Mouse (Mus musculus) heart, adult 8-10 months (tissue): ENCODE measurements around the gene Eif4h. TPM values are rescaled to one million over a fixed set of nuclear protein-coding genes. Genes with fewer than 3 reads are reported as not detected.

Experiments
- DNase-seq: peaks from one replicate; pipeline ENCODE4 v3.0.0; 2022; ENCODE audit warnings: low spot score
- total RNA-seq, 4 experiments: library from RNA; stranded (reverse); gene quantifications; 2 replicates each; pipeline ENCODE4 v1.2.4; 2022

Gene Eif4h
- total RNA-seq, 4 experiments from 2014 or later: 124 to 141 (median 129) TPM

DNA sequence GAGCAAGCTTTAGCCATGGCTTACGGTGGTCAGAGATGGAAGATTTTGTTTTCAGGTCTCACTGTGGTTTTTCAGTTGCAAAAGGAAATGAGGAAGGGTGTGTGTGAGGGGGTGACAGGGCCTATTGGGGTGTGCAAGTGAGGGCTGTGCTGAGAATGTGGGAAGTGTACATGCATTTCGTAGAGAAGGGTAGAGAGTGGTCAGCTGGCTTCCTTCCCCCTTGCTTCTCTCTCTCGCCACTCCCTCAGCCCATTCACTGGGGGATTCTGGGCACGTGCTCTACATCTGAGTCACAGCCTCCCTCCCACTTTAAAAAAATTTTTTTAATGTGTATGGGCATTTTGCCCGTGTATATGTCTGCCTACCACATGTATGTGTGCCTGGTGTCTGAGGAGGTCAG lies 32.2 kb downstream of the Eif4h start:
- DNase-seq: no peak

DNA sequence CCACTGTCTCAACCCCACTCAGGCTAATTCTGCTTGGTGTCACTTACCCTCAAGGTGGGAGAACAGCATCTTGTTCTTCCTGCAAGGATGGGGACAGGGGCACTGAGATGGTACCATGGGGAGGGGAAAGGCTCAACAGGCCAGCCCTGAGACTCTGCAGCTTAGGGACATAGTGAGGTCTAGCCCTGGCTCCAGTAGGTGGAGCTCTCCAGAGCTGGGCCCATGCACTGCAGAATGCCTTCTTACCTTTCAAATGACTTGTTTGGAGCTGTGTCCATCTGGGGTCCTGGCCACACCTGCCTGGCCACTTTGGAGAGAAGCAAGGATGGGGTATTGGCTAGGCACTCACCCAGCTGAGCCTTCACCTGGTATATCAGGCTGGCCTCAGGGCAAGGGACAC lies 33.0 kb downstream of the Eif4h start:
- no peak for DNase-seq

DNA sequence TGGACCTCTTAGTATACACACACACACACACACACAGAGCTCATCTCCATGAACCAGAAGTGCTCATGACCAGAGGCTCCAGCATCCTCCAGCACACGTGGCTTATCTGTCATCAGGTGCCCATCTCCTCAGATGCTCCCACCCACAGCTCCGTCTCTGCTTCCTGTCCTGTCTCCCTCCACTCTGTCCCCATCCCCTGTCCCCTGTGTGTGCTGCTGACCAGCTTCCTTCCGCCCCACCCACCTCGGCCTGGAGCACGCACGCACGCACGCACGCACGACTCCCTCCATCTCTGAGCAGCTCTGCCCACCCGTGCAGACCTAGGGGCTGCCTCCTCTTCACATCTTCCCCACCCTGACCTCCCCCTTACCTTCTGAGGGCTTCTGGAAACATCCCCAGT lies 34.9 kb downstream of the Eif4h start:
- DNase-seq: no peak

GRCm38 (mm10) chr5:134597711-134598110 lies 41.6 kb downstream of the Eif4h start:
- peak; percentile 13 for DNase-seq

DNA sequence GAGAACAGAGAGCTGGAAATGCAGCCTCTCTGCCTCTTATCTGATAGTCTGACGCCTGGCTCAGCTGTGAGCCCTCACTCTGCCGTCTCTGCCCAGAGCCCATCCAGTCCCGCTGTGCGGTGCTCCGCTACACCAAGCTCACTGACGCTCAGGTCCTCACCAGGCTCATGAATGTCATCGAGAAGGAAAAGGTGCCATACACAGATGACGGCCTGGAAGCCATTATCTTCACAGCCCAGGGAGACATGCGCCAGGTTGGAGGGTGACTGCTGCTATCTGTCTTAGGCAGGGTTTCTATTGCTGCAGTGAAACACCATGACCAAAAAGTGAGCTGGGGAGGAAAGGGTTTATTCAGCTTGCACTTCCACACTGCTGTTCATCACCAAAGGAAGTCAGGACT lies 46.2 kb downstream of the Eif4h start:
- no peak for DNase-seq

GRCm38 (mm10) chr5:134592026-134592581 lies 47.2 kb downstream of the Eif4h start:
- DNase-seq: no peak

GRCm38 (mm10) chr5:134589900-134590299 lies 49.4 kb downstream of the Eif4h start:
- DNase-seq: no peak

DNA sequence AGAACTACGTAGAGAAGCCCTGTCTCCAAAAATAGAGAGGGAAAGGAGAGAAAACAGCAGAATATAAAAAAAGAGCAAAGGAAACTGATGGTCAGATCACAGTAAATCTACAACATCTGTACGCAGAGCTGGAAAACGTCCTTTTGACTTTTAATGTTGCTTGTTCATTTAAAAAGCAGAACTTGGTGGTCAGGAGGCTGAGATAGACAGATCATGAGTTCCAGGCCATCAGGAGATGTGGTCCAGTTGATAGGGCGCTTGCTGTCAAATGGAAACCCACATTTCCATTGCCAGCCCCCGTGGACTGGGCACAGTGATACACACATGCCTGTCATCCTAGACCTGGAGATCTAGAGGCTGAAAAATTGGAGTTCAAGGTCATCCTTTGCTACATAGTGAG lies 54.5 kb downstream of the Eif4h start:
- no peak for DNase-seq

DNA sequence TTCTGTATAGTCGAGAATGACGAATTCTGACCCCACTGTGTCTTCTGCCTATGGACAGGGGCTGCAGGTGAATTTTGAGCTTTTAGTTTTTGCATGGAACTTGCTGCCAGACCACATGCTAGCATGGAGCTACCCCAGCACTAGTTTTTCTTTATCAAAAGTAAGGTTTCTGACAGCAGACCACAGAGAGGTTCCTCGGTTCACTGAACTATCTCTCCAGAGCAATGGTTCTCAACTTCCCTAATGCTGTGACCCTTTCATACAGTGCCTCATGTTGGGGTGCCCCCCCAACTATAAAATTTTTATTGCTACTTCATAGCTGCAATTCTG lies 55.4 kb downstream of the Eif4h start:
- DNase-seq: no peak

GRCm38 (mm10) chr5:134583006-134583883 lies 56.0 kb downstream of the Eif4h start:
- no peak for DNase-seq

DNA sequence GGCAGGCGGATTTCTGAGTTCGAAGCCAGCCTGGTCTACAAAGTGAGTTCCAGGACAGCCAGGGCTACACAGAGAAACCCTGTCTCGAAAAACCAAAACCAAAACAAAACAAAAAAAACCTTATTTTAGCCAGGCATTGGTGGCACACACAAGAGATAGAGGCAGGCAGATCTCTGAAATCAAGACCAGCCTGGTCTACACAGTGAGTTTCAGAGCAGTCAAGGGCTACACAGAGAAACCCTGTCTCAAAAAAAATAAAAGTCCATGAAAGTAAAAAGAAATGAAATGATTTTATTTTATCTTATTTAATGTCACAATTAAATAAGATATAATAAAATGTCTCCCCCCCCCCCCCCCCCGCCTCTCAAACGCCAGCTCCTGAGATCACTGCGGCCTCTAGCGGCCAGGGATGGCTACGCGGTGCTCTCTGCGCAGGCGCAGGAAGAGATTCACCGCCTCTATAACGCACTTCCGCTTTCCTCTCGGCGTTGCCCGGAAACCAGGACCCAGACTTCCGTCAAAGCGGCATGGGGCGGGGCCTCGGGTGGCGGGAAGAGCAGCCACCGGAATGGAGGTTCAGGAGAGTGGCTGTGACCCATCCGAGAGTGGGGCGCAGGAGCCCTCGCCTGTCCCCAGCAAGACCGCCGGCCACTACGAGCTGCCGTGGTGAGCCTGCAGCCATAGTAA lies 56.9 kb downstream of the Eif4h start:
- DNase-seq: peak; percentile 97

DNA sequence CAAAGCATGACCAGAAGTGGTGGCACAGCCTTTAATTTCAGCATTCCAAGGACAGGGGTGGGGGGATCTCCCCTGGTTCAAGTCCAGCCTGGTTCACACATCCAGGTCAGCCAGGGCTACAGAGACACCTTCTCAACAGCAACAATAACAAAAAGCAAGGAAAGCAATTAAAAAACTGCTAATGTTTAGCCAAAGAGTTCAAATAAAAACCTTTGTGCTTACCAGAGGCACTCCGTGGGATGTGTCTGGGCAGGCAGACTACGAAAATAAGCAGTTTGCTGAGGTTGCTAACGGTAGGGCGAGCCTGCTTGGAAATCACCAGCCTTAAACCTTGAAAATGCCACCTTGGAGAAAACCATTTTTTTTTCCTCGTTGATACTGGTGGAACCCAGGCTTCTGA lies 58.1 kb downstream of the Eif4h start, which contains the start of gene Rfc2:
Gene Rfc2, plus strand, starts transcription at position 221 of the 400 bp plus-strand sequence.
- no peak for DNase-seq

DNA sequence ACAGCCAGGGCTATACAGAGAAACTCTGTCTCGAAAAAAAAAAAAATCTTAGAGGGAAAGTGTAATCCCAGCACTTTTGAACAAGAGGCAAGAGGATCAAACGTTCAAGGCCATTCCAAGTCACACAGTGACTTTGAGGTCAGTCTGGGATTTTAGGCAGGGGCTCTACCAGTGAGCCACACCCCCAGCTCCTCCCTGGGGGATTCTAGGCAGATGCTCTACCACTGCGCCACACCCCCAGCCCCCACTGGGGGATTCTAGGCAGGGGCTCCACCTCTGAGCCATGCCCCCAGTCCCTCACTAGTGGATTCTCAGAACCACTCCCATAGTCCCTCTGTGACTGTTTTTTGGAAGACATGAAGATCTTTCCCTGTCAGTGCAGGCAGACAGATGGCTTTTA lies 60.2 kb downstream of the Eif4h start:
- no peak for DNase-seq

DNA sequence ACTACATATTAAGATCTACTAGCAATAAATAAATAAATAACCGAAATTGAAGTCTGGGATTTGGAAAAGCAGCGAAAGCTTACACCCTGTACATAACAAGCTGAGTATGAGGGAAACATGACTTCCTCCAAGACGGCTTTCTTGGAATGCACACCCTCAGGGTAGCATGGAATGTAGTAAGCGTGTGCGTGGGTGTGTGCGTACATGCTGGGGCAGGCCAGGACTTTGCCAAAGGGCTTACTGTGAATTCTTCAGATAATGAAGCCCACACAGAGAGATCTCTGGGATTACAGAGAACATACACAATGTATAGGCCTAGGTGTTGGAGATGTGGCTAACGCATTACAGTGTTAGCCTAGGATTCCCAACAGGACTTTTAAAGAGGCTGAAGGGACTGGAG lies 61.8 kb downstream of the Eif4h start:
- no peak for DNase-seq

- DNase-seq: no peak
Observed at GRCm38 (mm10) chr5:134576517-134577220, 62.6 kb downstream of the Eif4h start.

GRCm38 (mm10) chr5:134575833-134576232 lies 63.5 kb downstream of the Eif4h start:
- no peak for DNase-seq

- no peak for DNase-seq
Observed at GRCm38 (mm10) chr5:134572508-134573214, 66.6 kb downstream of the Eif4h start.

DNA sequence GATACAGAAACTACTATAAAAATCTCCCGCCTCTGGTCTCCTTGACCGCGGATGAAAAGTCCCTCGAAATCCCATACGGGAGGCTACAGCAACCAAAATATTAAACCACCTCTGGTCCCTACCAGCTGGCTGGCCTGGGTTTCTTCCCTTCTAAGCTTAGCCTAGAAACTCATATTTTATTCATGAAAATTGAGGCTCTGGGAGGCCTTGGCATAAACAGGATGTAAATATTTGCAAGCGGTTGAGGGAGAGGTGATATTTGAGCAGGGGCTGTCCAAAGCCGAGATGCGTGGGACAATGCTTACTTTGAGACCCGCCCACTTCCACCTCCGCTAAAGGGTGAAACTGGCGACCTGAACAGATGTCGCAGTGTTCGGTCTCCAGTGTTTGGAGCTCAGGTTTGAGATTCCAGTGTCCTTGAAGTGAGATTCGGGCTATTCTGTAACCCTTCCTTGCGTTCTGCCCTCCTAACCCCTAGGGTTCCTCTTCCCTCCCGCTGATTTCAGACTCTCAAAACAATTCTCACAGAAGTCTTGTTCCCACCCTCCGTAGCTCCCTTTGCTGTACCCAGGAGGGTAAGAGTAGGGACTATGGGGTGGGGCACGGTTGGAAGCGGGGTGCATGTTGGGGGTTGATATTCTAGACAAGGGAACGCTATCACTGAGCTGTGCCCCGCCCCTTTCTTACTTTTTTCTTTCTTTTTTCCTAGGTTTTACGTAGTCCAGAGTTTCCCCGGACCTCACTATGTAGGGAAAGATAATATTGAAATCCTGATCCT lies 67.4 kb downstream of the Eif4h start:
- DNase-seq: peak; percentile 80
